Mouse (Mus musculus) left cerebral cortex, adult 8-10 months (tissue): ENCODE results near the gene Hinfp. TPM values are rescaled to one million over a fixed set of nuclear protein-coding genes. Genes with fewer than 3 reads are reported as not detected.

Source experiments
- DNase-seq, 2 experiments: peaks; one replicate each; pipeline ENCODE4 v3.0.0; 2022; ENCODE audit warnings: low spot score in 2 of 2
- microRNA-seq, 2 experiments: library from miRNA; unstranded; fragments of <30 nt; microRNA quantifications; one replicate each; pipeline ENCODE4 v1.2.0; 2022
- total RNA-seq, 4 experiments: library from RNA; stranded (reverse); gene quantifications; 2 replicates each; pipeline ENCODE4 v1.2.4; 2022

Hinfp gene
- total RNA-seq, 4 experiments from 2014 or later, result 30.2 to 34.9 (median 33.3) TPM

DNA sequence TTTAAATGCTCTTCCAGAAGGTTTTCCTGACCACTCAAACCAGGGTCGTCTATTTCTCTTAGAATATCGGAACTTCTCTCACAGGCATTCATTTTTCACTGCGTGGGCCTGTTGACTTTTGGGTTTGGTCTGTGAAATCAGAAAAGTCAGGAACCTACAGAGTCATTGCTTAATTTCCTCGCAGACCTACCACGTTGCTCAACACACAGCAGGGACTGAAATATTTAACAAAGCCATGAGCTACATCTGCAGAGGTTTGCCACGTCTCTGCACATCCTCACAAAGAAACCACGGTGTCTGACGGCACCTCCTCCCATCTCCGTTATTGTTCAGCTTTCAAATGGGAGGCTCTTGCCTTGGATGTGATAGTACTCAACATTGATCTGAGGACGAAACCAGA, 46.5 kb downstream of the Hinfp start:
- no peak for DNase-seq

- no peak for DNase-seq
These were observed 49.3 kb downstream of the Hinfp start for GRCm38 (mm10) chr9:44256213-44256612.

GRCm38 (mm10) chr9:44255136-44255521, 50.3 kb downstream of the Hinfp start:
- DNase-seq, result no peak

GRCm38 (mm10) chr9:44254508-44255135, 50.8 kb downstream of the Hinfp start:
- no peak for DNase-seq

GRCm38 (mm10) chr9:44253441-44253840, 52.0 kb downstream of the Hinfp start:
- no peak for DNase-seq

DNA sequence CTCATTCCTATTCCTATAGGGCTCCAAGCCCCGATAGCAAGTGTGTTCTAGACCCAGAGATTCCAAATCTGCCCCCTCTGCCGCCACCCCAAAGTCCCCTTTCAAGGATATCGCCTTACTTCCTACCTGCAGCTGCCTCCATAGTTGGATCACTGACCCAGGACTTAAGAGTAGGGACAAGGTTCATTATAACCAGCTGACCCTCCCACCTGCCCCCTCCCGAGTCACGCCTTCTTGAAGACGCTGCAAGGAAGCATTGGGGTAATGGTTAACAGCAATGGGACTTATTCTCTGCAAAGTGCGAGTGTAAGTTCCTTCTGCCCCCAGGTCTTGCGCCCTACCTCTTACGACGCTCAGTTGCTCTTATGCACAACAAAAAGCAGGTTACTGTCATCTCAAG, 54.2 kb downstream of the Hinfp start, which contains the start of gene Pdzd3:
TSS of gene Pdzd3 (minus strand) at position 158 of the 400 bp plus-strand sequence.
- DNase-seq, result no peak

- DNase-seq, result no peak
These were observed 55.0 kb downstream of the Hinfp start for GRCm38 (mm10) chr9:44250445-44250844.

GRCm38 (mm10) chr9:44249181-44250146, 56.0 kb downstream of the Hinfp start:
- DNase-seq, result no peak

DNA sequence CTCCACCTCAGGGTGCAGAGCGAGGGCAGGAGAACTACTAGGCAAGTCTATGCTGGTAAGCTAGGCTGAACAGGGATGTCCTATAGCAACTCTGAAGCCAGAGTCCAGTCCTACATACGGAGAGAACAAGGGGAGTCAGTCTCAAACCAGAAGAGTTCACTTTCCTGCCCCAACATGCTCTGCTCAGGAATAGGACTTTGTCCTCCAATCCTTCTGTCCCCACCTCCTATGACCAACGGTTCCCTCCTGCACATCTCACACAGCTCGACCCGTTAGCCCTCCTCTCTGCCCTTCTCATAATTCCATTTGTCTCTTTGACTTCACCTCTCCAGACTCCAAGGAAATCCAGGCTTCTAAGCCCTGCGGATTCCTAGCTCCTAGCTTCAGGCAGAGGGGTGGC, 57.6 kb downstream of the Hinfp start:
- no peak for DNase-seq

DNA sequence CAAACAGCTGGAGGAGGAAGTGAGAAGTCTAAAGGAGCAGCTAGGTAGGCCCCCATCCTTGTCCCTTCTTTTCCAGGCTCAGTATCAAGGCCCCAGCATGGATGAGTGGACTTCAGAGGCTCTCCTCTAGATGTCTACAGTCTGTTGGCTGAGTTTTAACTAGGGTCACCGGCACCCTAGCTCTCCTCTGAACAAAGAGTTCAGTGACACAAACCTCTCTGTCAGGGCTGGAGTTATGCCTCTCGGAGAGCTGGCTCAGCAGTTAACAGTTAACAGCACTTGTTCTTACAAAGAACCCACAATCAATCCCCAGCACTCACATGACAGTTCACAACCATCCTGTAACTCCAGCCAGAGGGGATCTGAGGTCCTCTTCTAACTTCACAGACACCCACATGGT, 61.9 kb downstream of the Hinfp start:
- DNase-seq, result no peak

Small RNA genes lying within 50 kb of the gene (microRNA-seq; reads per million reads assigned to microRNA genes)
- gene Gm44335, result 0 reads per million in 2 experiments

Other genes with a start within 250 kb of the Hinfp start
- gene Usp2, start 238.7 kb downstream of the Hinfp start, total RNA-seq, result 100 to 1,000 TPM; 118 to 172 (median 123) TPM
- 1 to 10 TPM in 2 of 4 experiments, under 1 TPM in 2; 0.30 to 3.6 (median 0.95) TPM for gene Mfrp, start 203.9 kb downstream of the Hinfp start, total RNA-seq
- gene C1qtnf5, start 198.4 kb downstream of the Hinfp start, total RNA-seq, result 10 to 100 TPM; 24.1 to 32.7 (median 26.3) TPM
- gene Gm49380, start 192.2 kb downstream of the Hinfp start, total RNA-seq, result under 1 TPM in 2 of 4 experiments, not detected in 2; 0.67 to 0.78 TPM
- 10 to 100 TPM; 26.9 to 33.4 (median 30.6) TPM for gene Rnf26, start 192.2 kb downstream of the Hinfp start, total RNA-seq
- 10 to 100 TPM; 12.0 to 15.2 (median 13.9) TPM for gene Mcam, start 171.2 kb downstream of the Hinfp start, total RNA-seq
- gene Cbl, start 71.6 kb downstream of the Hinfp start, total RNA-seq, result 10 to 100 TPM; 48.8 to 55.0 (median 52.5) TPM
- 1 to 10 TPM; 1.6 to 3.9 (median 3.4) TPM for gene Ccdc153, start 65.0 kb downstream of the Hinfp start, total RNA-seq
- under 1 TPM; 0.38 to 0.76 (median 0.67) TPM for gene Pdzd3, start 54.2 kb downstream of the Hinfp start, total RNA-seq
- gene Nlrx1, start 37.1 kb downstream of the Hinfp start, total RNA-seq, result 10 to 100 TPM; 10.6 to 13.8 (median 11.8) TPM
- gene Abcg4, start 17.1 kb downstream of the Hinfp start, total RNA-seq, result 10 to 100 TPM; 57.0 to 65.5 (median 58.8) TPM
- 100 to 1,000 TPM; 201 to 282 (median 245) TPM for gene C2cd2l, start 14.6 kb upstream of the Hinfp start, total RNA-seq
- 10 to 100 TPM; 15.2 to 16.9 (median 16.5) TPM for gene Dpagt1, start 20.3 kb upstream of the Hinfp start, total RNA-seq
- 10 to 100 TPM; 45.6 to 48.7 (median 47.8) TPM for gene H2afx, start 29.0 kb upstream of the Hinfp start, total RNA-seq
- 10 to 100 TPM; 19.4 to 21.5 (median 20.4) TPM for gene Hmbs, start 38.6 kb upstream of the Hinfp start, total RNA-seq
- 10 to 100 TPM; 61.9 to 66.7 (median 63.5) TPM for gene Vps11, start 56.0 kb upstream of the Hinfp start, total RNA-seq
- 100 to 1,000 TPM; 106 to 115 (median 112) TPM for gene Hyou1, start 73.8 kb upstream of the Hinfp start, total RNA-seq
- 10 to 100 TPM; 30.5 to 34.1 (median 31.8) TPM for gene Slc37a4, start 91.2 kb upstream of the Hinfp start, total RNA-seq
- 100 to 1,000 TPM; 768 to 851 (median 802) TPM for gene Rps25, start 101.5 kb upstream of the Hinfp start, total RNA-seq
- 10 to 100 TPM; 67.4 to 74.5 (median 72.5) TPM for gene Trappc4, start 101.9 kb upstream of the Hinfp start, total RNA-seq
- 10 to 100 TPM; 17.6 to 25.7 (median 18.8) TPM for gene Ccdc84, start 112.9 kb upstream of the Hinfp start, total RNA-seq
- gene Foxr1, start 135.5 kb upstream of the Hinfp start, total RNA-seq, result not detected
- not detected for gene Upk2, start 149.3 kb upstream of the Hinfp start, total RNA-seq
- gene Bcl9l, start 177.2 kb upstream of the Hinfp start, total RNA-seq, result 10 to 100 TPM; 60.4 to 67.8 (median 61.9) TPM